Mouse (Mus musculus) brain, adult 2 months (tissue): ENCODE measurements at regions not wholly inside any gene's neighbourhood (a gene's known extent, or its start where the extent isn't known, plus 50 kb on each side); places are given as distances from the start of the nearest gene placed in this dataset.

Source experiments
- DNase-seq: peaks from one replicate; pipeline ENCODE4 v3.0.0; 2011; ENCODE audit warnings: low read depth, low spot score

DNA sequence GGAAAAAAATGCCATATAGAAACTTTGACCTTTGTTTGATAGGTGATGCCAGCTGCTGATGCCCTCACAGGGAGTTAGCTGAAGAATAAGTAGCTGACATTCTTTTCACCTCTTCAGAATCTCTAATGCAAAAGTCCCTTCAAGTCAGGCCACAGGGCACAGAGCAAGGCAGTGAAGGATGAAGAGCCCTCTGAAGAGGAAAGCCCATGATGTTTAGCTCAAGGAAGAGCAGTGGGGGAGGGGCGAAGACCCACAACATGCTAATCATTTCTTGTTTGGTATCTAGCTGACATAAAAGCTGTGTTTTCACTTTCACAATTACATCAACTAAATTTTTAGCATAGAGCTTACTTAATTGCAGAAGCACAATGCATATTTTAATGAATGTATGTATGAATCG lies 1108.4 kb downstream of the Trim52 start:
- DNase-seq = no peak

DNA sequence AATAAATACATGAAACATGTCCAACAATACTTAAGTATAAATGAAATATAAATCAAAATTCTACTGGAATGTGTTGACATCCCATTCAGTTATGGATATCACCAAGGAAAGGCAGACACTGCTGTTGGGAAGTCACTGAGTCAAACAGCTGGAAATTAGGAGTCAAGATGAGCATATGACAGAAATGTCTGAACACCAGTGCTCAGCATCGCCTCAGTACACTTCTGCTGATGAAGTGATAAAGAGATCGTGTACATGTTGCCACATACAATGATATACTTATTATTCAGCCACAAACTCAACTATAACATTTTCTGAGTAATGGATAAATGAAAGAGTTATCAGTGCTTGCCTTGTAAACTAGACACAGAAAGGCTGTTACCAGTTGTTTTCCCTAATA lies 1158.2 kb downstream of the Trim52 start:
- DNase-seq = no peak

DNA sequence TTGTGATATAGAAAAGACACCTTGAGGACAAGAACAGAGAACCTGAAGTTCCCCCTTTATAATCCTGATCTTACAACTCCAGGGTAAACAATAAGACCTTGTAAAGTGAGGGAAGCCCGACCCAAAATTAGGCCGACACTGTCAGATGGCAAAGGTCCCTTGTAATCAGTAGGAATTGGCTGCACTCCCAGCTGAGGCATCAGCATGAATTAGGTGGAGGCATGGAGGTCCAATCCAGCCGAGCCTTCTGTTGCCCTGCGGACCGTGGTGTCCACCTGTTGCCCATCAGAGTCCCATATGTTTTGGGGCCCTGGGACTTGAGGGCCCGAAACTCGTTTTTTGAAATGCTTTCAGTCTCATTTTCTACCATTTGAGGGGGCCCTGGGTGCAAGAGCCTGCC lies 1174.3 kb downstream of the Trim52 start:
- DNase-seq = peak; percentile 38

DNA sequence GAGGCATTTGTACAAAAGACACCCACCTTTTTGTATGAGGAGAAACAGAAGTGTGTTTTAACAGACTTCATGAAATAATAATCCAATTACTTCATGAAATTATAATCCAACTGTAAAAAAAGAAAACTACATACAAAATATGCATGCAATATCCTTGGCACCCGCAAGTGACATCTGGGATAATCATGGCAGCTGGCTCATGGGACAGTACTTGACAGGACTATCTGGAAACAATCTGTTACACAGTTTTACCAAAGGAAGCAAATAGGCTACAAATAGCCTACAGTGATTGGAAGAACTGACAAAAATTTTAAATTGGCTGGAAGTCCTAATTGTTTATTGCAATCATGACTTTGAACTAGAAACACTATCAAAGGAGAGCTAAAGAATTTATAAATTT lies 1223.3 kb downstream of the Trim52 start:
- peak; percentile 21 for DNase-seq

DNA sequence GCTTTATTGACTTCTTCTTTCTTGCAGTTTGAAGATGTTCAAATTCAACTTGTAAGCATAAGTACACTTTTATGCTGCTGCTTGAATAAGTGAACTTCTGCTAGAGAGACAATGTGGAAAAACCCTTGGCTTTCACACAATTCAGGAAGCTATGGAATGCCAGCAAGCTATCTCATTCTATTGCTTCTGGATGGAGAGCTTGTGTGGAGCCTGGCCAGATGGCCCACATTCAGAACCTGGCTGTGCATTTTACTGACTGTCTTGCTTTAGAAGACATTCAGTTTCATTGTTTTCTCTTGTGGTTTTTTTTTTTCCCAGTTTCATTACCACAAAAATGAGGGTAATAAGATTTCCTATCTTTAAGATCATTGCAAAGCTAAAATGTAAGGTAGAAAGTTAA lies 1234.2 kb downstream of the Trim52 start:
- DNase-seq = peak; percentile 78

DNA sequence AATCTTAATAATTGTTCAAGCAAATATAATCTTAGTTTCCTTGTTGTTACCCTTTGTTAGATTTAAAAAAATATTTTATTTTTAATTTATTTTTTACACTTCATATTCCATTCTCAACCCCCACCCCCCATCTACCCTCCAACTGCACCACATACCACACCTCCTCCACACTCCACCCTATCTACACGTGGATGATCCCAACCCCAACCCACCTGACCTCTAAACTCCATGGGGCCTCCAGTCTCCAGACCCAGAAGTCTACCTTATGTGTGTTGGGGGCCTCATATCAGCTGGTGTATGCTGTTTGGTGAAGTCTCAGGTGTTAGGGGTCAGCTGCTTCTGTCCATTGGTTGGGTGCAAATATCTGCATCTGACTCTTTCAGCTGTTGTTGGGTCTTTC lies 1256.8 kb downstream of the Trim52 start:
- DNase-seq = no peak
